Mouse (Mus musculus) c-Kit-negative CD71-positive TER-119-positive erythroid progenitor cells, embryonic 14.5 days (primary cell): ENCODE measurements around the gene Prr12.
A peak's percentile ranks its signal among the peaks of the same experiment; 100 is the strongest.

Source experiments
- DNase-seq: peaks from one replicate; pipeline ENCODE4 v3.0.0-alpha.2; 2013; ENCODE audit warnings: low read depth, low spot score

The Prr12 gene

DNA sequence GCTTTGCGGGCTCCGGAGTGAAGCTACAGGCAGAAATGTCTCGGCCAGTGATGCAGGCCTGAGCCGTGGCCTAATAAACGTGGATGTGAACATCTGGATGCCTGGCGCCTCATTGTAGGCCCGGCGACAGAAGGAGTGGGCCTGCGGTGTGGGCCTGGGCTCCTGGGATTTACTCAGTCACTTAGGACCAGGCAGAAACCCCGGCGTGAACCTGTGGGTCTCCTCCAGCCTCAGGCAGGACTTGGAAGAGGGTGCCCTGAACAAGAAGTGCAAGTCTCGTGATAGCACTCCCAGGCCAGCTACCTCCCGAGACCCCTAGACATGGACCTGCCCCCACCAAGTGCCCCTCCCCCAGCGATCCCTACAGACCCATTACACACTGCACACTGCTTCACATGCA lies 24.6 kb upstream of the Prr12 start:
- DNase-seq = no peak

GRCm38 (mm10) chr7:45076501-45076900 lies 23.8 kb upstream of the Prr12 start:
- DNase-seq = no peak

DNA sequence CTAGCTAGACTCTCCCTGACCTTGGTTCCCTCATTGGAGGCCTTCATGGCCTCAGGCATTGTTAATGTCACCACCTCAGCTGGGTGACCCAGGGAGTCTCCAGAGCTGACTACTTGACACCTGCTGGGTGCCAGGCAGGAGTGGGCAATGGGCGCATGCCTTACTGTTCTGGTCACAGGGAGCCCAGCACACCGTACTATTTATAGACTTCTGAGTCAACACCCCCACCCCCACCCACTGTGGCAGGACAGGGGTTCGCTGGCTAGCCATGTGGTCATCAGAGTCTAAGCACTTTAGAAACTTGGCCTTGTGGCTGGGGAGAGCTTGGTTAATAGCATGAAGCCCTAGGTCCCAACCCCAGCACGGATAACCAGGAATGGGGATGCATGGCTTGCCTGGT lies 22.7 kb upstream of the Prr12 start:
- no peak for DNase-seq

- DNase-seq = no peak
Measured at GRCm38 (mm10) chr7:45073949-45074348, 21.3 kb upstream of the Prr12 start.

- no peak for DNase-seq
Measured at GRCm38 (mm10) chr7:45073171-45073707, 20.6 kb upstream of the Prr12 start.

- no peak for DNase-seq
Measured at GRCm38 (mm10) chr7:45072230-45072629, 19.5 kb upstream of the Prr12 start.

DNA sequence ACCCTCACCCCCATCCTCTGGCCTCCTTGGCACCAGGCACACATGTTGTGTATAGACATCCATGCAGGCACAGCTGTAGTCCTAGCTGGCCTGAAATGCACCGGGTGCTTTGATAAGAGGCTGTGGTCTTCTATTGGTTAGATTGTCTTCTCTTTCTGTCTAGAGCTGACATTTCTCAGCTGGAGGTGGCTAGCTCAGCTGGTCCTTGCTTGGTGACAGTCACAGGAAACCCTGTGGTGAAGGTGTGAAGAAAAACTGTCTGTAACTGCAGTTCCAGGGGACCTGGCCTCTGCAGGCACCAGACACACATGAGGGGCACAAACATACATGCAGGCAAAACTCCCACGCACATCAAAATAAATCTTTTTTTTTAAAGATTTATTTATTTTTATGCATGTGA lies 17.0 kb upstream of the Prr12 start:
- no peak for DNase-seq

DNA sequence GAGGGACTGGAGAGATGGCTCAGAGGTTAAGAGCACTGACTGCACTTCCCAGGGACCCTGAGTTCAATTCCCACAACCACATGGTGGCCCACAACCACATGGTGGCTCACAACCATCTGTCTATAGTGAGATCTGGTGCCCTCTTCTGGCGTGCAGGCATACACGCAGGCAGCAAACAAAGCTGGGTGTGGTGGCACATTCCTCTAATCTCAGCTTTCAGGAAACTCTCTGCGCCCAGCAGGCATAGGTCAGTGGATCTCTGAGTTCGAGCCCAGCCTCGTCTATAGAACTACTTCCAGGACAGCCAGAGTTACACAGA lies 15.3 kb upstream of the Prr12 start:
- no peak for DNase-seq

DNA sequence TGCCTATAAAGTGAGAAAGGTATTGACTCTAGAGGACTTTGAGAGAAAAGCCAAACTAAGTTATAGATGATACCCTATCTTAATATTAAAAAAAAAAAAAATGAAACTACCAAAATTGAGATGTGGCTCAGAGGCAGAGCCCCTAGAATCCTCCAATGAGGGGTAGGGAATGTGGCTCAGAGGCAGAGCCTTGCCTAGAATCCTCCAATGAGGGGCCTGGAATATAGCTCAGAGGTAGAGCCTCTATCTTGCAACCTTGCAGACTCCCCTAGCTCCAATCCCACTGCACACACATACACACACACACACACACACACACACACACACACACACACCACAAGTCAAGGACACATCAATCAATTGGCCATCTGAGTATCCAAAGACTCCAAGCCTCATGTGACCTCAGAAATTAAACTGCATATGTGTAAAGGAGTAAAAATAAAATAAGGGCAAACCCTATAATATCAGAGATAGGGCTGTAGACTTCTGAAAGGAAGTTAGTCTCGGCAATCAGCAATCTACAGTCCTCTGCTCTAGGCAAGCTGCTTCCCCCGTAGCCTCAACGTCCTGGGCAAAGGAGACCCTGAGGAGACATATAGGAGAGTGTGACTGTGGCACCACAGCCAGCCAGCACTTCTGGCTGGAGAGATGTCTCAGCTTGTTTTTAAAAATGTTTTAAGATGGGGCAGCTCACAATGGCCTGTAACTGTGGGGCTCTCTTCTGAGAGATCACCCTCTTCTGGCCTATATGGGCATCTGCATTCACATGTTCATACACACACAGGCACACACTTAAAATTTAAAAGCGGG lies 14.7 kb upstream of the Prr12 start:
- no peak for DNase-seq

DNA sequence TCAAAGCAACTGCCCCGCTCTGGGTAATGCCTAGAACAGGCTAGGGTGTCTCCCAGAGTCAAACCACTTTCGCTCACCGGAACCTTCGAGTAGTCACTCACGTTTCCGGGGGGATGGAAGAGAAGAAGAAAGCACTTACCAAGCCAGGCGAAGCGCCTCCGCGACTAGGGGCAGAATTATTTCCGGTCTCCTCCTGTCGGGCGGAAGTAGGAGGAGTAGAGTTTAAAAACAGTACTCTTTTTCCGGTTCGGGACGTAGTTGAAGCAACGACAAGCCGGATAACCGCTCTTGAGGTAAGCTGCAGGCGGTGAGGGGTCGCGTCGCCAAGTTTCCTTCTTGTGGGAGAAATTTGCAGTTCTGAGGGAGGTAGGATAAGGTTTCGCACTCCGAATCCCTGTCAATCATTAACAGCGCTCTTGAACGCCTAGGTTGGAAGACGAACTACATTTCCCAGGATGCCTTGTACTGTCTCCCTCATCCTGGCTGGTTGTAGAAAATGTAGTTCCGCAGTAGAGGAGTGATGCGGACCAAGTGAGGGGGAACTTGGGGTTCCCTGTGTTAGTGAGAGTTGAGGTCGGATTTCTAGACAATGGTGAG lies 9.7 kb upstream of the Prr12 start, which contains the start of the genes Nosip and Prrg2:
TSS of gene Nosip (plus strand) at position 191 of the 597 bp plus-strand sequence.
TSS of gene Prrg2 (minus strand) at position 439 of the 597 bp plus-strand sequence.
- DNase-seq = peak; percentile 96

DNA sequence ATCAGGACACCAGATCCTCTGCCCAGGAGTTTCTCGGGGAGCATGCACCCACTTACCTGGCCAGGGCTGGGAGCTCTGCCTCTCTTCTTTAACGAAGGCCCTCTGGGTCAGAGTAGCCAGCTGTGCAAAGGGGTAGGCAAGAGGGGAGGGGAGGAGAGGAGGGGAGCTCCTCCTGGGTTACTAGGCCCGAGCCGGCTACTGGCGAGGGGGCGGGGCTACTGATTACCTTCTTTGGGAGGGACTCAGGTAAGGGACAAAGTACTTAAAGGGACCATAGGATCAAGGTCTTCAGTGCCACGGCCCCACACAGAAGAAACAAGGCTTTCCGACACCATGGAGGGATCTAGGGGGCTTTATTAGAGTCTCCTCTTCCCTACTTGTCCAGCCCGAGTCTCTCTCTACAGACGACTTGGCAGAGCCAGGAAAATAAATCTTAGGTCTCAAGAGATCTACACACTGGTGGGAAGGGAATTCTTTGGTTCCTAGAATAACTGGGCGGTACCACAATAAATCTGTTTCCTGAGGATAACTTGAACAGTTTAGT lies 8.9 kb upstream of the Prr12 start:
- no peak for DNase-seq

DNA sequence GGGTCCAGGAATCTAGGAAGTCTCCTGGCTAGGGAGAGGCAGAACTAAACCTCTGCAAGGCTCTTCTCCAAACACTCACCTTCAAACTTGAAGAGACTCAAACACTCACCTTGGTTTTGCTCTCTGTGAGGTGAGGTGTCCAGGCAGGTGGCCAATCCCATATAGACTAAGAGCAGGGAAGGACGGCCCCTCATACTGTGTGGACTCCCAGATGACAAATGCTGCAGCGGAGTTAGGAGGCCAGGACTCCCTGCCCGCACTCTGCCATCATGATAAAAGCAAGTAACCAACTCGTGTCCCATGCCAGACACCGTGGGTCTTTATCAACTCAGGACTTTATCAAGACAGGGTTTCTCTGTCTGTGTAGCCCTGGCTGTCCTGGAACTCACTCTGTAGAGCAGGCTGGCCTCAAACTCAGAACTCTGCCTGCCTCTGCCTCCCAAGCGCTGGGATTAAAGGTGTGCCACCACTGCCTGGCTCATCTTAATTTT lies 8.0 kb upstream of the Prr12 start:
- DNase-seq = no peak

DNA sequence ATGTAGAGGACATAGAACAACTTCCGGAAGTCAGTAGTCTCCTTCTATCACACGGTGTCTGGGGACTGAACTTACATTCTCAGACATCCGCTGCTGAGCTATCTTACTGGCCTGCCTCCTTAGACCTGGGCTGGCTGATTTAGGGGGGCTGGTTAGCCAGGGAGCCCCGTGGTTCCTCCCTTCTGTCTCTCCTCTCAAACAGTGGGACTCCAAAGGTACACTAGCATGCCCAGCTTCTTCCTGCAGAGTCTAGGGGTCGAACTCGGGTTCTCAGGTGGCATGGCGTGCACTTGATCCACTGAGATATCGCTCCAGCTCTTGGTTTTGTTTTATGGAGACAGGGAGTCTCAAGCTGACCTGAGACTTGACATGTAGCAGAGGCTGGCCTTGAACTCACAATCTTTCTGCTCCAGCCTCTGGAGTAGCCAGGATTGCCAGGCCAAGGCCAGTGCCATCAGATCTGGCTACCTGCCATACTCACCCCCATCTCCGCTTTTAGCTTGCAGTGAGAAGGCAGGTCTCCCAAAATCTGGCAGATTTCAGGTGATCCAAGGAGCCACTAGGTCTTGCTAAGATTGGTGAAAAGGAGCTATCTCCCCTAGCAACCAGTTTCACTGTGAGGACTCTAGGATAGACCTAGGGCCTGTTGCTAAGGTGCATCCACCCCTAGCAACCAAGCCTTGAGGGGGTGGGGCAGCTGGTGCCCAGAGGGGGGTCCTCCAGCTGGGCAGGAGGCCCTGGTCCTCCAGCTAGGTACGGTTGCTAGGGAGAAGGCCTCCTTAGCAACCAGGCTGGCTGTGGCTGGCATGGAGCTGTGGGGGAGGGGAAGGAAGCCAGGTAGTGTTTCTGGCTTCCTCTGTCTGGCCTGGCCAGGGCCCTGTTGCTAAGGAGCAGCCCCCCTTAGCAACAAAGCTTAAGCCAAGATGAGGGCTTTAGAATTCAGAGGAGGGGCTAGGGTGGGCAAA lies 6.2 kb upstream of the Prr12 start:
- no peak for DNase-seq

GRCm38 (mm10) chr7:45056972-45057348 lies 4.3 kb upstream of the Prr12 start:
- no peak for DNase-seq

- no peak for DNase-seq
Measured at GRCm38 (mm10) chr7:45056329-45056971, 3.8 kb upstream of the Prr12 start.

- peak; percentile 60 for DNase-seq
Measured at GRCm38 (mm10) chr7:45053931-45054510, 1.3 kb upstream of the Prr12 start.

DNA sequence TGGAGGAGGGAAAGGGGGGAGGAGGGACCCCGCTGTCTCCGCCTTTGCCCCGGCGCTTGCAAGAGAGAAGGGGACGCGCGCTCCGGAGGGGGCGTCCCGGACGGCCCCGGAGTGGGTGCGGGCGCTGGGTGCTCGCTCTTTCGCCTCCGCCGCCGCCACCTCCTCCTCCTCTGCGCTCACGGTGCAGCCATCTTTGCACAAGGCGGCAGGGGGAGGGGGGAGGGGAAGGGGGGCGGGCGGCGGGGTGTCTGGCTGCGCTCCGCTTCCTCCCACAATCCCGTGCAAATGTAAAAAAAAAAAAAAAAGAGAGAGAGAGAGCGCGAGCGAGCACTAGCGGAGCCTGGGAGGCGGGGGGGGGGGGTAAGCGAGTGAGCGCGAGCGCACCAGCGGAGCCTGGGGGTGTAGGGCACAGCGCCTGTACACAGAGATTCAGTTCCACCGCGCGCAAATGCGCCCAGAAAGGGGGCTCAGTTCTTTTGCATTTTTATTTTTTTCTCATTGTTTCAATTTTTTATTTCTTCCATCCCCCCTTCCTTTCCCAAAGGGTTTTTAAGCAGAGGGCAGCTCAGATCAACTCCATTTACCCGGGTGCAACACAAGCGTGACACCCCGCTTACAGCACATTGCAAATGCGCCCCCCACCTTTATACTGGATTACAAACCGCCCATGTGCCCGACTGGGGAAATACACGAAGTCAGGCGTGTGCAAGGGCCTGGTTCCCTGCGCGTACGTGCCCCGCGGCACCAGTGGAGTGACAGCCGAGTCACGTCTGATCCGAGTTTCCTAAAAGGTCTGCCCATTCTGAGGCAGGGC lies 643 bp upstream of the Prr12 start:
- DNase-seq = no peak

- no peak for DNase-seq
Measured at GRCm38 (mm10) chr7:45052181-45052861, 360 bp downstream of the Prr12 start.

GRCm38 (mm10) chr7:45051601-45051974 lies 1.1 kb downstream of the Prr12 start:
- DNase-seq = no peak
